Mouse (Mus musculus) testis, postnatal 10 days (tissue): Measurements from ENCODE around the gene Lmo2.

Source experiments
- DNase-seq: peaks from one replicate; pipeline ENCODE4 v3.0.0; 2021; ENCODE audit warnings: low spot score

The Lmo2 gene

DNA sequence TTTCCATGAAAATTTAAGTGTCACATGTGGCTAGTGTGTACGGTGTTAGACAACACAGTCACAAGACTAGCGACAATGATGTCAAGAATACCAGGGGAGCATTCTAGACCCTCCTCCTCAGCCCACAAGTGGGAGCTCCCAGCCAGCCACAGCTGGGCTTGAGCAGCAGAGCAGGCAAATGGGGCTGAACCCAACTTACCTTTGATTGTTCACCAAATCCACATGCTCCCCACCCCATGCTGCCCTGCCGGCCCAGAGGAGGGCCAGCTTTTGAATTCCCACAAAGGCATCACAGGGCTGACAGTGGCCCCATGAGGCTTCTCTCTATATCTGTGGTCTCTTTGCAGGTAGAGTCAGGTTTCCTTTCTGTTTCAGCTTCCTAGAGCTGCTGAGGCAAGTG, 16.7 kb upstream of the Lmo2 start:
- DNase-seq, result no peak

DNA sequence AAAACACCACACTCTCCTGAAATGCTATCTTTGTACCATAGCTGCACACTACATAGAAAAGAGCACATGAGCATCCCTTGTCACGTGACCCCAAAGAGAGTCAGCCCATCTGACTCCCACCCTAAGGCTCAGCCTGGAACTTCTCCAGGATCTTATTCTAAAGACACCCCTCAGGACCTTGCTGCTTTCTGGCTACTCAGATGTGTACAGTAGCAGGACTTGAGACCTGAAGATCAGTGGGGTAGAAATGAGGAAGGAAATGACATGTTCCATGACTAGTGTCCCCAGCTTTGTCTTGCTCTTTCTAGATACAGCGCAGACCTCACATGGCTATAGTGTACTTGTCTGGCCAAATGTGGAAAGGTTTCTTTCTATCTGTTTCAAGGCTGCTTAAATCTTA, 12.9 kb upstream of the Lmo2 start:
- no peak for DNase-seq

DNA sequence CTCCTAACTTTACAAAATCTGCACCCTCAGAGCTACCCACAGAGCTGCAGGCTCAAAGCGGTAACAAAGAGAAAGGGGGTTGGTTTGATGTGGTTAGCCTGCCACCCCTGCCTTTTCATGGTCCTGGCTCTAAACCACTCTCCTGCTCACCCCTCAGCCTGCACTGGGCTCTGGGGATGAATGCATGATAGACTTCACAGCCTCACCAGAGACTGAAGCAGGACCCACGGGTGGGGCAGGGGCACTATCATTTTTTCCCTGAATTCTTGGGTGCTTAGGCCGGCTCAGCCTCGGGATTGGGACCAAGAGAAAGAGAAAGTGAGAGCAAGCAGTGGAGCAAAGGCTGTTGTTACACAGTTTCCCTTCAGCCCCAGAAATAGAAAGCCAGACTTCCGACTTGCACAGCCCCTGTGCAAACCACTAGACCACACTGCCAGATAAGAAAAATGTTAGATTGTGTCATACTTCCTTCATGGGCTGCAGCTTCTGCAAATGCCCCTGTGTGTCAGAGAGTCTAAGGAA, 12.2 kb upstream of the Lmo2 start:
- no peak for DNase-seq

DNA sequence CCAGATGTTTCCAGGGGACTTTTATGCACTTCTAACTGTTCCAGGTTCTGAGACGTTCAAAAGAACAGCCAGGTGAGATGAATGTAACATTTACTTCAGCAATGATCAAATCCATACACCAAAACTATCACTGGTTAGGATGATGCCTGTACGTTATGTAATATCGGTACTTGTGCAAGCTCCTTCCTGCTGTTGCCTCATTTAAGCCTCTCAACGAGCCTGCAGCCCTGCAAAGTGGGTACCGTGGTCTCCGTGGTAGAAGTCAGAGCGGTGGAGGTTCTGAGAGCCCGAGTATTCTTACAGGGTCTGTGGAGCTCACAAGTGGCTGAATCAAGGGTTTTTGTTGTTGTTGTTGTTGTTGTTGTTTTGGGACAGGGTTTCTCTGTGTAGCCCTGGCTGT, 10.9 kb upstream of the Lmo2 start:
- DNase-seq, result no peak

DNA sequence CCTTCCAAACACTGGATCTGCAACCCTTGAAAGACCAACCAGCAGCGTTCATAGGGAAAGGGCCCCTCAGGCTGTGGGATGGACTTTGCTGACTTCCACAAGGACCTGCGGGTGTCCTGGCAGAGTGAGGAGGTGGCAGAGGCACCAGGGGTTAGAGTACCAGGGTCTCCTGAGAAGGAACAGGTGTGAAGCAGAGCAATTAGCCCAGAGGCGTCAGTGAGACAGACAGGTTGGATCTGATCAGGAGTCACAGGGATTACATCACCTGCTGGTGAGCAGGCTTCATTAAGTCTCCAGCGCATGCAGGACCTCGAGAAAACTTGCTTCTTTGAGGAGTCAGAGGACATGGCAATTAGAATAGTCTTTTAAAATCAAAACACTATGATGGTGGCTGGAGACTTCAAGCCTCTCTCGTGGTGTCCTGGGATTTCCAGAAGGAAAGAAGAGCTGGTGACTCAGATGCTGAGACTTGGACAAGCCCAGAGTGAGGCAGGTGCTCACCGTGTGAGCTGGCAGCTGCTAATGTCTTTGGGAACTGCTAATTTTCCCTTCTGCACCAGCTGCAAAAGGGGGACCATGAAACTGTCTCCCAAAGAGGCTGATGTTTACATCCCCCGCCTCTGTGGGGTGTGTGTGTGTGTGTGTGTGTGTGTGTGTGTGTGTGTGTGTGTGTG, 9.7 kb upstream of the Lmo2 start:
- DNase-seq, result no peak

DNA sequence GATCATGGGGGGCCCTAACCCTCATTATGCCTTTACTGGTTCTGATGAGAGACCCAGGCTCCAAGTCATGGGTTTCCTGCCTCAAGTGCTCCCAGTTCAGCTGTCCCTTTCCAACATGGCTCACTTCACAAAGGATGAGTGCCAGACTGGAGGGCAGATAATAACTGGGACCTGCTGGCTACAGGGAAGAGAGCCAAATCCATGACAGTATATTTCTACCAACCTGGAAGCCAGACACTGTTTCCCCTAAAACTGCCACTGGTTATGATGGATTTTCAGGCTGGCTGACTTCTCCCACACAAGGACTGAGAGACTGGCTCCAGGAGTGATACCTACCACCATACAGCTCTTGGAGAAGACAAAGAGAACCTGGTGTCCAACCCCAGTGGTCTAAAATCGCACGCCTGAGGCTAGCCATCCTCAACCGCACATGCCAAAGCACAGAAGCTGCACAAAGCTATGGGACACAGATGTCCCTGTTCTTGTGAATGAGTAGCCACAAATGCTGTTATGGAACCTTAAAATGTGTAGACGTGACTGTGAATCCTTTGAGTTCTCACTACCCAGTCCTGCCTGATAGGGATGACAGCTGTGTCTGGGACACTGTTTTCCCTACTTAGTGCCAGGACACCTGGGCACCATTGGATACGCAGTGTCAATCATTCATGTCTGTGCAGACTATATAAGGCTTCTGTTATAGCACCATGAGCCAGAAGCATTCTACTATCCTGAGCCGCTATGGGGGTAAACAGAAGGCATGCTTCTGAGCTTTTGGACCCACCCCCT, 4.5 kb upstream of the Lmo2 start:
- DNase-seq, result no peak

DNA sequence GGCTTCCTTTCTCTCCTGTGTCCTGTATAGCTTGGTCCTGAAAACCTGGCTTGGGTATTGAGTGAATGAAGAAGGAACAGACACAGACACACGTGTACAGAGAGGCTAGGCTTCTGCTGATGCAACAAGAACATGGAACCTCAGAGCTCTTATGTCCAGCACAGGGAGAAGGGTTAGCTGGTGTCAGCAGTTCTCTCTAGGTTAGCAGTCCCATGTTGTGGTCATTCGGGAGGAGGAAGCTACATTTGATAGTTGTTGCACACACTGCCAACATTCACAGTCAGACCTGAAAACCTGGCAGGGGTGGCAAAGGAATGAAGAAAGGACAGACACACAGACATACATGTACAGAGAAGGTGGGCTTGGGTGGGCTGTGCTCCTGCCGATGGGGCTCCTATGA, 2.1 kb upstream of the Lmo2 start:
- DNase-seq, result no peak

DNA sequence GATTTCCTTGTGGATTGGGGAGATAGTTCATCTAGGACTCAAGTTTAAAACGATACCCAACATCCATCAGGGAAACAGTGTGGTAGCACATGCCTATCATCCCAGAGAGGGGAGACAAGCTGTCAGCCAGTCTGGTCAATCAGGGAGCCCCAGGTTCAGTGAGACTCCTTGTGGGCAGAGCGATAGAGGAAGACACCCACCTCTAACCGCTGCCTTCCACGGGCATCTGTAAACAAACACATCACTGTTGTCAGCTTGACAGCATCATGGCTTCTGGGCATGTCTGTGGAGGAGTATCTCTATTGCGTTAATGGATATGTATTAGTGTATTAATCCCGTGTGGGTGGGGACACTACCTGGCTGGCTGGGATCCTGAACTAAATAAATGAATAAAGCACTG, 919 bp upstream of the Lmo2 start:
- no peak for DNase-seq

DNA sequence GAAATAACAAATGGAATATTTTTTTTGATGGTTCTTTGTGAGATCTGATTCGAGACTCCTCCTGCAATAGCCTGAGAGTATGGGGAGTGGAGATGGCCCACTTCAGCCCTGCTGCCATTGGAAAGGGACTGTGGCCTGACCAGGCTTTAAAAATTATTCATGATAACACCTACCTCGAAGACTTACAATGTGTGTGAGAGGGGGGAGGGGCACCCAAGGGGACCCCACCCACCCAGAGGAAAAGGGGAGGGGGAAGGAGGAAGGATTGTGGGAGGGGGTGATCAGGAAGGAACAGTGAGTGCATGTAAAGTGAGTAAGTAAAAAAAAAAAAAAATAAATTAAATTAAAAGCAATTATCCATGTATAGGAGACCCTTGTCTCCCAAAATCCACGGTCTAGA, 848 bp downstream of the Lmo2 start:
- DNase-seq, result no peak

DNA sequence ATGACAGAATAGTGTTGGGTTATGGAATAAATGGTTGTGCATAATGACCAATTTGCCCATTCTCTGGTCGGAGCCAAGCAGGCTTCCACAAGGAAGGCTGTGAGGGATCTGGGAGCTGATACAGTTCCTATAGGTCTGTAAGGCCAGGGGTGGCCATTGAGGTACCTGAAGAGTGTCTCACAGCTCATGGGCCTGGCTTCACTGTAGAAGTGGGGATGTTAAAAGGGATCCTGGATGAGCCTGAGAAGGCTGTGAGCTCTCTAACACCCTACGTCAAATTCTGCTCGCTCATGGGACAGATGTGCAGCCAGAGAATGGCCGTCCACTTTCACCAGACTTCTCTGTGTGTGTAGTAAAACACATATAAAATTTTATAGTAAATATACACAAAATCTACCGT, 1.3 kb downstream of the Lmo2 start:
- DNase-seq, result no peak

DNA sequence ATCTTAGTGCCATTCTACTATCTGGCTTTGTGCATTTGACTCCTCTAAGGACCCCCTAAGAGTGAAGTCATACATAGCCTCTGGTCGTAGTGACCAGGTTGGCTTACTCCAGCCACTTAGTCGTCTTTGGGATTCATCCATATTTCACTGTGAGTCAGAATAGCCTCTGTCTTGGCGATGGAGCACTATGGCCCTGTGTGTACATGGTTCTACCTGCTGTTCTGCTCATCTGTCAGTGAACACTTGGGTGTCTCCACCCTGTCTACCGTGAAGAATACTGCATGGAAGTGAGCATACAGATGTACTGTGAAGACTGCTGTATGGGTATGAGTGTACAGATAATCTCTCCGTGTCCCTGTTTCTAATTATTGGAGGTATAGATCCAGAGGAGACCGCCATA, 1.8 kb downstream of the Lmo2 start:
- no peak for DNase-seq

DNA sequence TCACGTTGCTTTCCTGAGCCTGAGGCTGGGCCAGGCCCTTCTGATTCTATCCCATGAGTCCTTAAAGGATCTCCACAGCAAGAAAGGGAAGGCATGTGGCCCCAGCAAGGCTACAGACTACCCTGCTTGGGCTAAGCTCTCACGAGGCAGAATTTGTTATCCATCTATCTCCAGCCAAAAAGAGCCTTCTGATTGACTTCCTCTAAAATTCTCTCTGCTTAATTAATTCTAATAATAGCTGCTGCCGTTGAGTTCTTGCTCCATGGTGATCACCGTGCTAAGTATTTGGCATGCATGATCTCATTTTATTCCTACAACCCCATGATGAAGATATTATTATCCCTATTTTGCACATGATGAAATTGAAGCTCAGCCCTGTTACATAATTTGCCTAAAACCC, 4.6 kb downstream of the Lmo2 start:
- DNase-seq, result no peak

DNA sequence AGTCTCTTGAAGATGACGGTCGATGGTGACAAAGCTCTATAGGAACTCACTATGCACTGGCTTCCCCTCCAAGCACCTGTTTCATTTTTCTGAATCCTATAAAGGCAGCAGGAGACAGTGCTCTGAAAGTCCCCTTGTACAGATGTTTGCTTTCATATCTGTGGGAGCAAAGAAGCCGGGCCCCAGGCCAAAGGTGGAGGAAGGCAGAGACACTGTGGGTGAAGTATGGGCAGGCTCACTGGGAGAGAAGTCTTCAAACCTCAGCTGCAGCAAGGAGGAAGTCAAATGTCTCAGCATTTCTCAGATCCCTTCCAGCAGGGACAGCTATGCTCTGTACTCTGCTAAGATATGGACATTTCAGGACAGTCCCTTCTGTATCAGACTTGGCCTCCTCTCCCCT, 7.6 kb downstream of the Lmo2 start:
- no peak for DNase-seq

DNA sequence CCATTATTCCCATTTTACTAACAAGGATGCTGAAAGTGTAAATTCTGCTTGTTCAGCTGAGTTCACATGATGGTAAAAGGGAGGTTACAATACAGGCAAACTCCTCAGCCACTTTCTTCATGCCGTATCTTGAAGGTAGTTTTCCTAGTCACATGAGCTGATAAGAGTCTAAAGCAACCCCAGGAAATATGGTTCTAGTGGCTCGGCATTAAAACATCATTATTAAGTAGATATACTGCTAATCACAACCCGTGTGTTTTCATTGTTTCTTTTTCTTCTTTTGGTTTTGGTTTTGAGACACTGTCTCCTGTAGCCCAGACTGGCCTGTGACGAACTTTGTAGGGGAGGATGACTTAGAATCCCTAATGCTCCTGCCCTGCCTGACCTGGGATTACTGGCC, 10.4 kb downstream of the Lmo2 start:
- DNase-seq, result no peak

DNA sequence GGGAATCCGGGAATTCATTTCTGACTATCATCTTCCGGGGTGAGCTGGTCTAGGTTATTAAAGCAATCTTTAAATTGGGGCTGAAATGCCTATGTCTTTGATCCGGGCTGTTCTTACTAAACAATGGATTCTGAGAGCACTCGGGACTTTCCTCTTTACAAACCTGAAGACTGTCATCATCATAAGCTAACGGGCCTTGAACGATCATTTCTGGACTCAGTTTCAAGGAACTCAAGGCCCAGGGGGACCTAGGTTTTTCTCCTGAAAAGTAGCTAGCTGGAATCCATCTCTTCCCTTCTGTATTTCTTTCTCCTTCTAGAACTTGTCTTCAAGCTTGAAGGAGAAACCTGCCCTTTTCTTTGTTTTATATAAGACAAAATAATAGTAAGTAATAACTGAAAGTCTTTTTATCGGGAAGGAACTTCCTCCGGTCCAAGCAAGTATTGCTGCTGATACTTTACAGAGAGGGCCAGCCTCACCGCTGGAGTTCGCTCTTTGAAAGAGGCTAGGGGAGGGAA, 11.2 kb downstream of the Lmo2 start:
- DNase-seq, result no peak

DNA sequence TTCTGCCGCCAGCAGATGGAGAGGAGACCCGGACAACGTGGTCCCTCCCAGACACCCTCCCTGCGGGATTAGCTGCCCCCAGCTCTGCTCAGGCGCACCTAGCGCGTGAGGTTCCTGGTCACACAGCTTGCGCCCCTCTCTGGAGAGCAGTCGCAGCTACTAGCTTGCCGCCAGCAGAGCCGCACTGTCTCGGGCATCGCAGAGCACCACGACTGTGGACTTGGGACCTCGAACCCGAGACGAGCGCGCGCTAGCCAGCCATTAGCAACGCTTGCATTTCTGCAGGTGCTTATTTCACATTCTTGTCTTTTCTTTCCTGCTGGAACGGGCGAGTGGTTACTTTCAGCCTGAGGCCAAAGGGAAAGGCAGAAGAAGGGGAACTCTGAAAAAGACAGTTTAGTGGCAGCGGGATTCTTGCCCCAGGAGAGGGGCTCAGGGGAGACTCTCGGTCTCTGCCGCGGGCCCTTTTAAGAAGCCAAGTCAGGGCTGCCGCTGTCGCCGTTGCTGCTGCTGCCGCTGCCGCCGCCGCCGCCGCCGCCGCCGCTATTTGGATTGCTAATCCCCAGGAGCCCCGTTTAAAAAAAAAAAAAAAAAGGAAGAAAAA, 11.8 kb downstream of the Lmo2 start:
- peak; percentile 58 for DNase-seq

DNA sequence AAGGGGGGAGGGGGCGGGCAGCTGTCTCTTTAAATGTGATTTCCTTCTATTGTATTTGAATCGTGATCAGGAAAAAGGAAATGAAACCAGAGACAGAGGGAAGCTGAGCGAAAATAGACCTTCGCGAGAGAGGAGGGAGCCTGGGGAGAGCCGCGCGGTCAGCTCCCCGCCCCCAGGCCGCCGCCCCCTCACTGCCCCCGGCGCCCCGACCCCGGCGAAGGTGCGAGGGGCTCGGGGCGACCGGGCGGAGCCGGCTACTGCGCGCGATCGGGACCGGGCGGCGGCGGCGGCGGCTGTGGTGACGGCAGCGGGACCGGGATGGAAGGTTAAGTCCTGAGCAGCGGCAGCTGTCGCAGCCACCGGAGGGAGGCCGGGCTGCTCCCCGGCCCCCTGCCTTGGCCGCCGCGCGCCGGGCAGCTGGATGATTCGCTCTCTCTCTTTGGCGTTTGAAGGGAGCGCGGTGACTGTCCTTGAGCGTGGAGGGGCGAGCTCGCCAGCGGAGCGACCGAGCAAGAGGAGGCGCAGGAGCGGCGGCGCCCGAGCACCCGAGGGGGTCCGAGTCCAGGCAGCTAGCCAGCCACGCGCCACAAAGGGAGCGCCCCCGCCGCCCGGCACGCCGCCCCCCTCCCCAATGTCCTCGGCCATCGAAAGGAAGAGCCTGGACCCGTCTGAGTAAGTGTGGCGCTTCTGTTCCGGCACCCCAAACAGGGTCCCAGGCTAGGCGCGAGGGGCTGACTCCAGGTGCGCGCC, 12.4 kb downstream of the Lmo2 start:
- DNase-seq, result peak; percentile 59

DNA sequence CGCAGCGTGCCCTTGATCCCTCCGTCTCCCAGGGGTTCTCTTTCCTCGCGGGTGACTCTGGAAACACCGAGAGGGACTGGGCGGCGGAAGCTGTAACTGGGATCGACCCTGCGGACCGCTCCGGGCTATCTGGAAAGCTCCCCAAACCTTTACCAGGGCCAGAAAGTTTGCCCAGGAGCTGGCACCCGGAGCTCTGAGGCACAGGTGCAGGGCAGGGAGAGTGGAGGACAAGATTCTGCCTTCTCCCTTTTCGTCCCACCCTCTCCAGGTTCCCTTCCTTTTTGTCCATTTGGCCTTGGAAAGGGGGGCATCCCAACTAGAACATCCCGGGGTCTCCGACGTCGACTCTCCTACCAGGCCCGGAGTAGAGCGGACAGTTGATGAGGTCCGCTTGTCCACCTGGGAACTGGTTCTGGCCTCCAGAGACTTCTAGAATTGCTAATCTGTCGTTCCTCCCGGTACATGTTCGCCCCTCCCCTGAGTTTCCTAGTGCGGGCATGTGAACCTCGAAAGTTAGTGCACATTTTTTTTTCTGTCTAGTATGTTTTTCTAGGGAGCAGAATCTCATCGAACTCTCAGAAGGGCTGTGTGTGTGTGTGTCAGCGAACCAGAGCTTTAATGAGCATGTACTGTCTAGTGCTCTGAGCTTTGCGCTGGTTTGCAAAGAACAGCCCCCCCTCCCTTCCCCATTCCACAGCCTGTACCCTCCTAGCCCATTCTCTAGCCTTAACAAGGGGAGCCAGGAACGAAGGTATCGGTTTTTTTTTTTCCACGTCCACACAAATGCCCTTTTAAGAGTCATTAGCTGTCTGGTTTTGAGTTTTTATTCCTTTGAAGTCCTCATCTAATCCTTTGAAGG, 13.2 kb downstream of the Lmo2 start:
- no peak for DNase-seq

DNA sequence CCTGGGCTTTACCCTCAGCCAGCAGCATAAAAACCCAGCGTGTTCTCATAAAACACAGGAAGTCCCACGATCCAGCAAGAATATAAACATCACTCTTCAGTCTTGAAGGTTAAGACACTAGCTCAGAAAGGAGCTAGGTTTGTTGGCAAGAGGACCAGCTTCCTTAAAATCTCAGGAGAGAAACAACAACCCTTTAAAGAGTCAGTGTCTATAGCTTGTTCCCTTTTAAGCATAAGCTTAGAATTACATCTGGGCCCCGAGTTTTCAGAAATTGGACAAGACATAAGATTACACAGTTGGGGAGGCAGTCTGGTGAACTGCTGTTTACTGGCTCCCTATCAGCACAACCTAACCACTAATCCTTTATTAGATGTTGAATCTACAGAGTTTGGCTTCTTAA, 14.1 kb downstream of the Lmo2 start:
- DNase-seq, result no peak

DNA sequence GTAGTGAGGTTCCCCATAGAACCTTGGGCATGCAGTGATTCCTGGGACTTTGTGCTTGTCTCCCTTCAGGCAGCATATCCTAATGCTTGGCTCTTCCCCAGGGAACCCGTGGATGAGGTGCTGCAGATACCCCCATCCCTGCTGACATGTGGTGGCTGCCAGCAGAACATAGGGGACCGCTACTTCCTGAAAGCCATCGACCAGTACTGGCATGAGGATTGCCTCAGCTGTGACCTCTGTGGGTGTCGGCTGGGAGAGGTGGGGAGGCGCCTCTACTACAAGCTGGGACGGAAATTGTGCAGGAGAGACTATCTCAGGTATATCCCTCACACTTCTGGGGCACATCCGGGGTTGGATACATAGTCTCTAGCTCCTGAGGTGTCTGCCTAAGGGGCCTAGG, 18.1 kb downstream of the Lmo2 start:
- no peak for DNase-seq

DNA sequence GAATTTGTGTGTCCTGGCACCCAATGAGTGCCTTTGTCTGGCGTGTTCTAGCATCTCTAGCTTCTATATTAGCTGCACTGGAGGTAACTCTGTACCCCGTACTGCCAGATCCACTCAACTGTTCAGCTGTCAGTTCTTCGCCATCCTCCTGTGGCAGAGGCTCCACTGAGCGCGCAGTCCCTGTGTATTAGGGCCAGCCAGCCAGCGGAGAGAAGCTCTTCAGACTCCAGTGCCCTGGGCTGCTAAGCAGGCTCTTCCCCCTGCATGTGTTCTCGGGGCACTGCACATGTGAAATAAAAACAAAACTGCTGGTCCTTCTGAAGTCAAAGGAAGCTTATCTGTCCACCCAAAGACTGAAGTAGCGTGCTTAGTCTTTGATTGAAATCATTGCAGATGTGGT, 19.4 kb downstream of the Lmo2 start:
- no peak for DNase-seq
